Mouse (Mus musculus) small intestine, adult 10 weeks (tissue): ENCODE measurements around the gene Pth2. TPM values are rescaled to one million over a fixed set of nuclear protein-coding genes. Genes with fewer than 3 reads are reported as not detected.

Experiments
- polyA plus RNA-seq: library from polyadenylated mRNA; stranded (reverse); fragments of 350-450 nt; fragmentation: Illumina TruSeq; extraction: RNeasy Lipid Tissue Mini Kit (QIAGEN cat#74804); gene quantifications from one replicate; pipeline ENCODE4 v1.2.3, GENCODE M21; 2014; ENCODE audit warnings: low replicate concordance

The Pth2 gene
- not detected for polyA plus RNA-seq

DNA sequence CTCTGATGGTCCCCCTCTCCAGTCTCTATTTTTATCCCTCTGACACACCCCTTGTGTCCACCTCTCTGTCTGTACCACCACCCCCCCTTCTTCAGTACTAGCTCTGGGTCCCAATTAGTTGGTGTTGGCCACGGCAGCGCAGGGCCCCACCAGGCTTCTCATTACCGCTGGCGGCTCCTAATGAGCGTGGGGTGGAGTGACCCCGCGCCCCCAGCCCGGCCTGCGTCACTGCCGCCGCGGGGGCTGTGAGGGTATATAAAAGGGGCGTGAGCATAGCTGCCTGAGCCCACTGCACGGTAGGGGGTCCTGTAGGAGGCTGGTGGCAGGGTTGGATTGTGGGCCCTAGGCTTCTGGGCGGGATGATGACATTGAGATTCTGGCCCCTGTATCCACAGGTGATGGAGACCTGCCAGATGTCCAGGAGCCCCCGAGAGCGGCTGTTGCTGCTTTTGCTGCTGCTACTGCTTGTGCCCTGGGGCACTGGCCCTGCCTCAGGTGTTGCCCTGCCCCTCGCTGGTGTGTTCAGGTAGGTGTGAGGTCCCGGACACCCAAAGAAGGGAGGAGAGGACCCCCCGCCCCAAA, at the start of gene Pth2:
Pth2 (plus strand) TSS at position 100 of the 582 bp plus-strand sequence.

GRCm38 (mm10) chr7:45135993-45136567, 44.7 kb upstream of the Pth2 start, which contains the start of the genes Gm45713 and Flt3l:
Gm45713 (minus strand) TSS chr7:45136231.
Flt3l (minus strand) TSS chr7:45136432.

GRCm38 (mm10) chr7:45154096-45154992, 26.5 kb upstream of the Pth2 start, which contains the start of the genes Pih1d1 and Aldh16a1:
Pih1d1 (plus strand) TSS chr7:45154303.
Aldh16a1 (minus strand) TSS chr7:45154584.

GRCm38 (mm10) chr7:45163735-45164490, 16.9 kb upstream of the Pth2 start, which contains the start of gene Slc17a7:
Slc17a7 (plus strand) TSS chr7:45163949.

GRCm38 (mm10) chr7:45179469-45179868, 1.3 kb upstream of the Pth2 start, which contains the start of gene Gfy:
Gfy (minus strand) TSS chr7:45179569.

GRCm38 (mm10) chr7:45204380-45205143, 23.8 kb downstream of the Pth2 start, which contains the start of gene Ccdc155:
Ccdc155 (minus strand) TSS chr7:45204892.

GRCm38 (mm10) chr7:45211851-45212251, 31.1 kb downstream of the Pth2 start, which contains the start of gene Dkkl1:
Dkkl1 (minus strand) TSS chr7:45212147.

GRCm38 (mm10) chr7:45215673-45216441, 35.1 kb downstream of the Pth2 start, which contains the start of gene Tead2:
Tead2 (plus strand) TSS chr7:45215753.

Other genes starting within 250 kb of the Pth2 start
- gene Tsks, start 237.8 kb upstream of the Pth2 start, polyA plus RNA-seq, result not detected
- 0.15 TPM for gene Cpt1c, start 206.1 kb upstream of the Pth2 start, polyA plus RNA-seq
- gene Prmt1, start 194.4 kb upstream of the Pth2 start, polyA plus RNA-seq, result 2.3 TPM
- gene Irf3, start 183.3 kb upstream of the Pth2 start, polyA plus RNA-seq, result 11.1 TPM
- not detected for gene Bcl2l12, start 182.3 kb upstream of the Pth2 start, polyA plus RNA-seq
- gene Scaf1, start 164.6 kb upstream of the Pth2 start, polyA plus RNA-seq, result 2.0 TPM
- gene Rras, start 163.0 kb upstream of the Pth2 start, polyA plus RNA-seq, result 1.1 TPM
- not detected for gene Prr12, start 128.1 kb upstream of the Pth2 start, polyA plus RNA-seq
- 4.6 TPM for gene Nosip, start 118.6 kb upstream of the Pth2 start, polyA plus RNA-seq
- gene Prrg2, start 118.3 kb upstream of the Pth2 start, polyA plus RNA-seq, result 9.4 TPM
- gene Rcn3, start 88.8 kb upstream of the Pth2 start, polyA plus RNA-seq, result not detected
- gene Fcgrt, start 77.1 kb upstream of the Pth2 start, polyA plus RNA-seq, result 3.7 TPM
- 126 TPM for gene Rps11, start 56.6 kb upstream of the Pth2 start, polyA plus RNA-seq
- gene Rpl13a, start 52.2 kb upstream of the Pth2 start, polyA plus RNA-seq, result 181 TPM
- gene Gm45713, start 44.8 kb upstream of the Pth2 start, polyA plus RNA-seq, result not detected
- gene Flt3l, start 44.6 kb upstream of the Pth2 start, polyA plus RNA-seq, result 13.9 TPM
- not detected for gene Pih1d1, start 26.7 kb upstream of the Pth2 start, polyA plus RNA-seq
- 13.8 TPM for gene Aldh16a1, start 26.4 kb upstream of the Pth2 start, polyA plus RNA-seq
- gene Slc17a7, start 17.0 kb upstream of the Pth2 start, polyA plus RNA-seq, result not detected
- not detected for gene Gfy, start 1.4 kb upstream of the Pth2 start, polyA plus RNA-seq
- gene Ccdc155, start 23.9 kb downstream of the Pth2 start, polyA plus RNA-seq, result not detected
- not detected for gene Dkkl1, start 31.2 kb downstream of the Pth2 start, polyA plus RNA-seq
- 1.7 TPM for gene Tead2, start 34.8 kb downstream of the Pth2 start, polyA plus RNA-seq
- 2.0 TPM for gene Cd37, start 58.1 kb downstream of the Pth2 start, polyA plus RNA-seq
- not detected for gene Slc6a16, start 60.1 kb downstream of the Pth2 start, polyA plus RNA-seq
- not detected for gene Slc6a21, start 96.5 kb downstream of the Pth2 start, polyA plus RNA-seq
- 3.0 TPM for gene Trpm4, start 152.8 kb downstream of the Pth2 start, polyA plus RNA-seq
- gene Hrc, start 154.3 kb downstream of the Pth2 start, polyA plus RNA-seq, result not detected
- gene Ppfia3, start 186.0 kb downstream of the Pth2 start, polyA plus RNA-seq, result not detected
- not detected for gene Lin7b, start 189.6 kb downstream of the Pth2 start, polyA plus RNA-seq
- gene Snrnp70, start 214.7 kb downstream of the Pth2 start, polyA plus RNA-seq, result 55.6 TPM
- not detected for gene Kcna7, start 224.7 kb downstream of the Pth2 start, polyA plus RNA-seq
- not detected for gene Ntf5, start 232.7 kb downstream of the Pth2 start, polyA plus RNA-seq
- not detected for gene Lhb, start 239.8 kb downstream of the Pth2 start, polyA plus RNA-seq